Mouse (Mus musculus) forelimb bud, embryonic 11.5 days (tissue): ENCODE data around the gene Gm10097.

Source experiments
- DNase-seq: peaks from one replicate; pipeline ENCODE4 v3.0.0-alpha.2; 2012; ENCODE audit warnings: low read depth, low spot score

Gm10097 gene

DNA sequence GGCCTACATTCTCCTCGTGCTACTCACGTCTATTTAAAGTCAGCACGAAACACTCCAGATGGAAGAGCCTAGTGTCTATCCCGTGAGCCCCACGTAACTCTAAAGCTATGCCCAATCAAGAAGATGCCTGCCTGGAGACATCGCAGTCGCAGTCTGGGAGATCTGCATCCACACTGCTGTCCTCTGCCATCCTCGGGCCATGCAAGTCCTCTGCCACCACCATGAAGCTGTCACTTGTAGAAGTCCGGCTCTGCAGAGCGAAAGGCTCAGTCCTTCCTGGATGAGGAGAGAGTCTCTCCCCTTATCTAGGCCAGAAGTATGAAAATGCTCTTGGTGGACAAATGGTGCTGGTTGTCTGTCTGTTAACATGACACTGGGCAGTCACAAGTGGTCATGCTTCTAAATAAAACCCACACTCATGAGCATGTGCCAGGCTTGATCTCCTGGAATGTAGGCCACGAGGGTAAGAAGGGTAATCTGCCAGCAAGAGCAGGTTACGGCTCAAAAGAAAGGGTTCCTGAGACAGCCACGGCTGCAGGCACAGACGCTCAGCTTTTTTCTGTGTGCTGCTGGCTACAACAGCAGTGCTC is at the start of gene Gm10097:
TSS of gene Gm10097 (plus strand) at position 517 of the 590 bp plus-strand sequence.
- no peak for DNase-seq

DNA sequence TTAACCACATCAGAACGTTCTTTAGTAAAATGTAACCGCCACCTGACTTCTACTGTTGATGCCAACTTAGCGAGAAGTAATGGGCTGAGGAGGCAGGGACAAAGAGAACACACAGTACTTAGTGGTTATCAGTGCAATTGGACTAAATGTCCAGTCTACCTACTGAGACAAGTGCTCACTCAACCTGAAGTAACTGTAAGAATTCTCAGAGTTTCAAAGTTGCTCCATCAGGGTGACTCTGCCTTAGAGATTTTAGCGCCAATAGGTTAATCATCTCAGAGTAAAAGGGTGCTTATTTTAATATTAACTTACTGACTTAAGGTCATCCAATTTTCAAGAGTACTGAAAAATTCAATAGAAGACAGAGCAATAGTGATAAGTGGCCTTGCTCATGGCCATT is 43.1 kb upstream of the Gm10097 start:
- DNase-seq: no peak

GRCm38 (mm10) chr10:5027208-5027607 is 41.8 kb upstream of the Gm10097 start:
- DNase-seq: no peak

- DNase-seq: no peak
Observed at GRCm38 (mm10) chr10:5028301-5028700, 40.7 kb upstream of the Gm10097 start.

DNA sequence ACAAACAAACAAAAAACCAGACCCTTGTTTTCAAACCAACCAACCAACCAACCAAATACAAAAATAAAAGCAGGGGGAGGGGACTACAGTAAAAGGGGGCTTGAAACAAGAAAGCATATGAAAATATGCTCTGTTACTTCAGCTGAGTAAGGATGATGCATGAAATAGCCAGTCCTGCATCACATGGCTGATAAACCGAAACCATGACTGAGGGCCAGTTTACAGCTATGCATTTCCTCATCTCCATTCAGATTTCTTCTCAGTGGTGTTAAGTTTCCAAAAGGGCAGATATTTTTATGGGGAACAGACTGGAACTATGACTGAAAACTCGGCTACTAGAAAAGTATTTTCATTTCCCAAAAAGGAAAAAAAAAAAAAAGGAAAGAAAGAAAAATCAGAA is 39.8 kb upstream of the Gm10097 start:
- DNase-seq: no peak

DNA sequence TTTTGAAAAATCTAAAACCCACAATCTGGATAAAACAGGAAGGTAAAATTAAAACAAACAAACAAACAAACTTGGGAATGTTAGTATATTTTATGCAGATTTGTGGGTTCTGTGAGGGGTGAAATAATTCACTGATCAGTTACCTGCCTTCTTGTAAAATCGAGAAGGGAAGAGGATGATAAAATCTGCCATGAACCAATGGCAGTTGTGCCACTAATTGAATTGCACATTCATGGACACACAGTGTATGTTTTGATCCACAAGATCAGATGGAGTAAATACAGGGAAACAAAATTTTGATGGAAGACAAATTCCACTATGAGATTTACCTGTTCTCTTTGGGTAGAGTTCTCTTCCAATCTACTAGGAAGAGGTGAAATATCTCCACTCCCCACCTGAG is 39.1 kb upstream of the Gm10097 start:
- DNase-seq: no peak

DNA sequence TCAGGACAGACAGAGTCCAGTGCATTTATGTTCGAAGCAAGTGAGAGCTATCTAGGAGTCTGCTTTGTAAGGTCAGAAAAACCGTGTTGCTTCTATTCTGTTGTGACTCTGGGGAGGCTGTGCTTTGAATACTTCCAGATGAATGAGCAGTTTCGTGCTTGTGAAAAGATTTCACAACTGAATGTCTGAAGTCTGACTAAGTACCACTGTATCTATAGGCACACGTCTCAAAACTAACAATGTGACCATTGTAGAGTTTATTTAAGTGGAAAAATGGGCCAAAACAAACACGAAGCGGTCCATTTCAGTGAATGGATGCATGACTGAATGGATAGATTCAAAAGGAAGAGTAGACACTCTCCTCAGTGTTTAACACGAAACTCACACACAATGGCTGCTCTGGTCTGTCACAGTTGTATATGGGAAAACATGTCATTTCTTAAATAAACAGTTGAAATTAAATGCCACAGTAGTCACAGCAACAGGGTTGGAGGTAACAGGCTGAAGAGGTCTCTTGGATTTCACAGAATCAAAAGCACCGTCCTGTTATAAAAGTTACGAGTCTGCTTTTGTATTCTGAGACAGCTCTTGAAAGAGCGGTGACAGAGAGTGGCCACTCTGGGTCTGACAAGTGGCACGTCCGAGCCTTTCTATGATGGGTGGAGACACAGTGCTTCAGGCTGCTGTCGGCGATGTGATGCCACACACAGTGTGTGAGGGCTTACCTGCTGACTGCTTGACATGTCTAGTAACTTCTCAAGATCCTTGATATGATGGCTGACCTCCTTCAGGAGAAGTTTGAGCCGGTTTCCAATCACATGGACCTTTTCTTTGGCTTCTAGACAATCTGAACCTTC is 36.6 kb upstream of the Gm10097 start:
- no peak for DNase-seq

DNA sequence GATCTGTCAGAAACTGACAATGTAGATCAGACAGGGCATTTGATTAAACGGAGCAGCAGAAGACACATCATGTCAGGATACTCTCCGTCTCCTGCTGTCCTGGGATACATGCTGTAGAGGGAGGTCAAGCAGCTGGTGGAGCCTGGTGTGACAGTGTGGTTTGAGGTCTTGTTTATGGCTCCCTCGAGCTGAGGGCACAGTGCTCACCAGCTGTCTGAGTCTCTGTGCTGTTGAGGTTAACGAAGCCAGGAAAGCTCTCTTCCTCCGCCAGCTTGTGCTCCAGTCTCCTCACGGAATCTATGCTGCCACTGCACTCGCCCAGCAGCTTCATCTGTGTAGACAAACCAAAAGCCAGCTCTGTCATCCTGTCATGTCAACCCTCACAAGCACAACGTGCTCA is 27.7 kb upstream of the Gm10097 start:
- DNase-seq: no peak

DNA sequence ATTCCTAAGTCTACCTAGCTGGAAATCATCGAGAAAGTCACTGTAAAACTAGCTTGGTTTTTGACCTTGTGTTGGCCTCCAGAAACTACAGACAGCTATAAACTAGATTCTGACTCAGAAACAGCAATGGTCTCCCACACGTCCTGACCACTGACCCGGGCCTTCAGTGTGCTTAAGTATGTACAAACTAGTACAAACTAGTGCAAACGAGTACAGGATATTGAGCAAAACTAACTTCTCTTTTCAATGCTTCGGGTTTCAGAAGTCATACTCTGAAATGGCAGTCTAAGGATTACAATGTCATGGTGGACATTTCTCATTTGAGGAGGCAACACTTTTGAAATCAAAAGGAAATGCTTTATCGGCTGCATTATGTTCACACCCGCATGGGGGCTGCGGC is 24.5 kb upstream of the Gm10097 start:
- no peak for DNase-seq

GRCm38 (mm10) chr10:5045213-5045612 is 23.8 kb upstream of the Gm10097 start:
- no peak for DNase-seq

GRCm38 (mm10) chr10:5045671-5046070 is 23.3 kb upstream of the Gm10097 start:
- DNase-seq: no peak

- no peak for DNase-seq
Observed at GRCm38 (mm10) chr10:5056243-5056735, 12.7 kb upstream of the Gm10097 start.

- DNase-seq: no peak
Observed at GRCm38 (mm10) chr10:5056940-5057339, 12.1 kb upstream of the Gm10097 start.

DNA sequence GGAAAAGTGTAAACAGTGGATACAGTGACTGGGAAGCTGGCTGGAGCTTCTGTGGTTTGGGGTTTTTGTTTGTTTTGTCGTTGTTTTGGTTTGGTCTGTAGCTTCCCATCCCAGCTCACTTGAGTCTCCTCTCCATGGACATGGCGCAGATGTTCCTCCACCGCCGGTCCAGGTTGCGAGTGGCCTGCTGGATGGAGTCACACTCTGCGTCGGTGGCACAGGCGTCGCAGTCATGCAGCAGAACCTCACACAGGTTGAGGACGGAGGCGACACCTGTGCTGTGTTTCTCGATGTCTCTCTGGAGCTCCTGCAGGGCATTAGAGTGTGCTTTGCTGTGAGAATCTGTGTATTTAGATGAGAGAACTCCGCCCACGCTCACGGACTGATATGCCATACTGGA is 11.3 kb upstream of the Gm10097 start:
- DNase-seq: no peak

DNA sequence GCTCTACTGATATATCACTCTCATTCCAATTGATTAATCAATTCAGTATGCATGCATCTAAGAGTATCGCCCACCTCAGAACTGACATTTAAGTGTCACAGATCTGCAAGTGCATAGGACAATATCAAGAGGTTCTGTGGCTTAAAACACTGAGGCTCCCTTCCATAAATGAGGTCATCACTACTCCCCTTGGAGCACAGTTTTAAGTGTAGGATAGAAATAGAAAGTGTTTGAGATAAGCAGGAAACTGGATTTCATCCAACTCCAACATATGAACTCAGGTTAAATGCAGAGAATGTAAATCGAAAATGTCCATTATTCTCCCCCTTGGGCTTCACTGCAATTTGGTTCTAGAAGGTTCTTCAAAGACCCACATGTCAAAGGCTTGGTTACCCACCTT is 10.1 kb upstream of the Gm10097 start:
- DNase-seq: no peak

DNA sequence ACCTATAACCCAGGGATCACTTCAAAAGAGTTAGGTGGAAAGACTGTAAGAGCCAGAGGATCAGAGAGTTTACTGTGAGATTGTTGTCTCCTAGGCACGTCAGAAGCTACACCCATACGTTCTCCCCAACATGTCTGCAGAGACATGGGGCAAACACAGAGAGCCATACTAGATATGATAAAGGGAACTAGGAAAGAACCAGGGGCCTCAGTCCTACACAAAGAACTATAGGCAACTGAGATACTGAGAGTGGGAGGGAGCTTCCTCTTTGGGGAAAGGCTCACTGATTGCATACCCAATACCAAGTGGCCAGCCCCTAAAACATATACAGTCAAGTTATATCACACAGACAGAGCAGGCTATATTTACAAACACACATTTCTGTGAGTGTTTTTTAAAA is 9.0 kb upstream of the Gm10097 start:
- no peak for DNase-seq

GRCm38 (mm10) chr10:5067113-5067512 is 1.9 kb upstream of the Gm10097 start:
- no peak for DNase-seq

DNA sequence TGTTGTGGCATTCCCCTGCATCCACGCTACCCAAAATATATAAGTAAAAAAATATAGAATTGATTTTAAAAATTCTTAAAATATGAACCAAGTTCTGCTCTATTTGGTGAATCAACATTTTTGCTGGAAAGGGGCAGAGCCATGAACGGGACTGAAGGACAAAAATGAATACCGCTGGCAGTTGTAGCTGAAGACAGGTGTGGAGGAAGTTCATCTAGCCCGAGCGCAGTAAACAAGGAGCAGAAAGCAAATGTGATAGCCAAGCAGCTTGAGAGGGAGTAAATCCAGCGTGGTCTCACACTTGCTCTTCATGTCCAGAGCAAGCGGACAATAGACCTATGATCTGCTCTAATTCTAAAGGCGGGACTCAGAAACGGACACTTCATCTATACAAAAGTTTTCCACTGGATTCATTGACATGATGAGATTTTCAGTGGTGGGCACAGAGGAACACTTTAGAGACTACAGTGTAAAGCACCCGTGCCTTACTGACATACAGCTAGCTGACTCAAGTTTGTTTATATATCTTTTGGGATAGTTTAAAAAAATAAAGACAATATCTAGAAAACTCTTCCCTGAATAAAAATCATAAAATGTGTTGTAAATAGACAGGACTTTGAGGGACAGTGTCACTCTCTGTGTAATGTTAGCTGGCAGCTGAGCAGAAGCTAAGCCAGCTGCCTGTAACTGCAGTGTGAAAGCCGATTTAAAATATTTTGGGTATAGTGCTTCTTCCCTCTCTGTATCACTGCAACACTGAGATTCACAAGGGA is 1.4 kb downstream of the Gm10097 start:
- DNase-seq: no peak

- peak; percentile 30 for DNase-seq
Observed at GRCm38 (mm10) chr10:5070941-5071231, 1.9 kb downstream of the Gm10097 start.

- DNase-seq: peak; percentile 35
Observed at GRCm38 (mm10) chr10:5072054-5072453, 3.1 kb downstream of the Gm10097 start.

DNA sequence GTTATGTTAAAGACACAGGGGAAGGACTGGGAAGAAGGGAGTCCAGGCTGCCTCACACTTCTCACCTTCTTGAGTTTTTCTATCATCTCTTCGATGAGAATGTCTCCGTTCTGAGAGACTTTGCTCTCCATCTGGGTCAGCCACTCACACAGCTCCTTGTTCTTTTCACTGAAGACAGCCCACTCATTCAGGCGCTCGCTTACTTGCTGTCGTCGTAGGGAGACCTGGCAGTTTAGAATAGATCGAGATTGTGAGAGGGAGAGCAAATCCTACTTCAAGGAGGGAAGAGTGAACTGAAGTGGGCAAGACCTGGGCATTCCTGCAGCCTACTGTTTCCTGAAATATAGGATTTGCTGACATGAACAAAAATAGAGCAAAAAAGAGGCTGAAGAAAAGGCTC is 6.7 kb downstream of the Gm10097 start:
- no peak for DNase-seq

DNA sequence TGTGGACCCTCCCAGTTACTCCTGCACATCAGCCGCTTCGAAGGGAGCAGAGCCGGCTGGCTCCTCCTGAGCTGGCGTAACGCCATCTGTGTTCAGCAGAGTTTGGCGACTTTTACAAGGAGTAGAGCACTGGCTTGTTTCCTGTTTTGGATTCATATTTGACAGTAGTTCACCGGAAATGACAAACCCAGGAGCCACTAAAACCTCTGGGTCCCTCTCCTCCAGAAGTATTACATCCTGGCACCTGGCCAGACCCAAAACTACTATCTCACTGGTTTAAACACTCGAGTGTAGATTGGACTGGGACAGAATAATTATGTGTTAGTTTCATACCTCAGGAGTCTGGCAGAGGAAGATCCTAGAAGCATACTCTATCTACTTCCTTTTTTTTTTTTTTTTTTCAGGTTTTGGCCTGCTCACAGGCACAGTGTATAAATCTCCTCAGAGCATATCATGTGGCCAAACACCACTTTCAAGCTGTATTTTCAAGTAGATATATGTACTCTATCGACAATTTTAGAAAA is 11.0 kb downstream of the Gm10097 start:
- no peak for DNase-seq
